Mouse (Mus musculus) left cerebral cortex, adult 9 months (tissue): ENCODE data around the gene Pde10a.

Experiments used
- DNase-seq, 2 experiments: peaks; one replicate each; pipeline ENCODE4 v3.0.0; 2022; ENCODE audit warnings: low spot score in 2 of 2

Gene Pde10a

DNA sequence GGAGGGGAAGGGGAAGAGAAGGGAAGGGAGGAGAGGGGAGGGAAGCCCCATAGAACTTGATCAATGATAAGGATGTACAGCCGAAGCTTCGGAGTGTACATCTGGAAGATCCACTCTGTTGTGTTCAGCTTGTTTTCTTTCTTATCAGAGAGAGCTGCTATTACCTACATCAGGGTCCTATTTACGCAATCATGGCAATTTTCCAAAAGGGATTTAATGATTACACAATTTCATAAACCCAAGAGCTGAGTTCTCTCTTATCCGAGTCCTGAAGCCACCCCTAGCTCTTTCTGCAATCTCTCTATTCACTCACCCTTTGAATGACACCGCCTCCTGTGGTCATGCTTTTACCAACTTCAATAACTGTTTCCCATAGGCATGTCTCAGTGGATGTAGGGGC is 508.3 kb downstream of the Pde10a start:
- DNase-seq: no peak

DNA sequence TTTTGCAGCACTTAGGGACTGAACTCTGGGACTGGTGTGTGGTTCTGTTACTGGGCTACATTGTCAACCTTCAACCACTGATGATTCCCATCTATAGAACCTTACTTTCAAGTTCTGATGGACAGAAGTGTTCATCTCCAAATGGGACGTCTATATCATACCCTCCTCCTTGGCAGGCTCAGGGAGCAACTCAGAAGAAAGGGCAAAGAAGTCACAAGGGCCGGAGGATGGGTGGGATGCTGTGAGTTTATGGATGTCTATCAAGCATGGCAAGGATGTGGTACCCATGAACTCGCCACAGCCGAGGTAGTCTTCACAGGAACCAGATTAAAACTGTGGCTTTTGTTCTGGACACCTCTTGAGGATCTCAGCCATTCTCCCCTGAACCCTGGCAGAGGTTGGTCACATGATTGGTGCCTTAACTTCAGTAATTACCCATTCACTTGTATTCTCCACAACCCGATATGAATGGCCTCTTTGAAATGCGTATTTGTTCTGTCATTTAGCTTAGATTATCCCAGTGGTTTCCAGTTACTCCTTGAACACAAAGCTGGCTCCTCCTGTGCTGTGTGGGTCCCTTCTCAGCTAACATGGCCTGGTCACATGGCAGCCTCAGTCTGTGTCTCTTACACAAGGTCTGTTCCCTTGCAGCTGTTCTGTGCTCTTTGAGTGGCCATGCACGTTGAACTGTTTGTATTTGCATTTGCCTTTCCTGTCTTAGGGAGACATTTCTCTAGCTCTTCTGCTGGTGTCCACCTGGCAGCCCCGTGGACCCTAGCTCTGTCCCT is 510.6 kb downstream of the Pde10a start:
- no peak for DNase-seq
